Mouse (Mus musculus): Measurements from ENCODE around the gene Net1. TPM values are rescaled to one million over a fixed set of nuclear protein-coding genes. Genes with fewer than 3 reads are reported as not detected.

The Net1 gene
- polyA plus RNA-seq, 1 experiment from 2014 or later: 124 TPM

DNA sequence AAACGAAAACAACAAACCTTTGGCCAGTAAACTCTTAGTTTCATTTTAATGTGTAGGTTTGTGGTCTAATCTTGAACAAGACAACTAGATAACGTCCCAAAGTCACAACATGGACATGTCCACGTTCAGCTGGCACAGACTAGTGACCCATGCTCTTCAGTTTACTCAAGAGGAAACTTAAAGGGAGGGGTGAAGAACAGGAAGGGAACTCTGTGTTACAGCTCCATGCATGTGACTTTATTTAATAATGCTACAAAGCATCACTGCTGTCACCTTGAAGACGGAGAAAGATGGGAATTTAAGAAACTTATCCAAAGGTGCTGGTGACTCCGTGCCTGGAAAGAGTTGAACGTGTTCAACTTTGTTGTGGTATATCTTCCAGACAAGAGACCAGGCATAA is 22.0 kb downstream of the Net1 start:
- Histone ChIP-seq H3K27me3 (ENCODE audit: control insufficient read depth, insufficient read depth, low read length) (no peaks in the 10 kb centered on the region), H3K9ac (replicated peaks; ENCODE audit: low read length) (no peak overlapping the region), H3K4me2 (ENCODE audit: low read depth, low read length) (no peak overlapping the region), H3K9me3 (replicated peaks; ENCODE audit: control insufficient read depth, low read length) (no peaks in the 10 kb centered on the region), H3K4me3 (ENCODE audit: low read depth, low read length) (no peak overlapping the region), H3K4me1 (ENCODE audit: control insufficient read depth, insufficient read depth, low read length) (no peaks in the 10 kb centered on the region), H3K27ac (replicated peaks; ENCODE audit: low read depth, low read length) (no peak overlapping the region), H3K36me3 (replicated peaks; ENCODE audit: control insufficient read depth, insufficient read depth, low read depth, low read length) (no peaks in the 10 kb centered on the region)
- DNase-seq (ENCODE audit: low spot score) (no peak), ATAC-seq (replicated peaks; ENCODE audit: insufficient number of reproducible peaks, low FRiP score, low TSS enrichment, low read depth) (no peak)
- 89% methylated on average over 6 of the region's 6 CpGs for WGBS

DNA sequence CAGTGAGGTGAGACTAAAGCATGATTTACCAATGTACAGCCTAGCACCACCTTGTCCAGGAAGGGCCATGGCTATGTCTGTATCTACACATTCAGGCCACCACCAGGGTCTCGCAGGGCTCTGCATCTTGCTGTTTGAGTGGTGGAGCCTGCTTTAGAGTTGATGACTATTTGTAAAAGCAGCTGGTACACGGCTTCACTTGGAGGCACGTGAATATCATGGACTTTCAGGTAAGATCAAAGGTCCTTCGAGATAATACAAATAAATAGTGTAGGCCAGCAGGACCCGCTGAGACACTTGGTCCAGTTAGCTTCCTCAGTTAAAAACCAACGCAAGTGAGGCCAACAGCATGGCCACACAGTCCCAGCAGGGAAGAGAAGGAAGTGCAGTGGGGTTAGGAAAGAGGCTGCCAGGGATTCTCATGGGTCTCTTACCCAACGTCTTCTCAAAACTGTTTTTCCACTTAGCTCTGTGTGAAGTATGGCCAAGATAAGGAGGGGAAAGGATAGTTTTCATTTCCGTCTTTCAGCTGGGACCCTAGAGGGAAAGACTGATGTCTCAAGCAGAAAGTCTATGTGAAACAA is 22.5 kb downstream of the Net1 start:
- no peaks in the 10 kb centered on the region for H3K9me3 ChIP-seq (replicated peaks; ENCODE audit: control insufficient read depth, low read length)
- no peak for DNase-seq (ENCODE audit: low spot score)
- H3K4me2 ChIP-seq (ENCODE audit: low read depth, low read length): no peak overlapping the region
- WGBS: 88% methylated on average over 8 of the region's 8 CpGs
- ATAC-seq (replicated peaks; ENCODE audit: insufficient number of reproducible peaks, low FRiP score, low TSS enrichment, low read depth): no peak
- no peak overlapping the region for H3K27ac ChIP-seq (replicated peaks; ENCODE audit: low read depth, low read length)
- H3K4me3 ChIP-seq (ENCODE audit: low read depth, low read length): no peak overlapping the region
- no peaks in the 10 kb centered on the region for H3K36me3 ChIP-seq (replicated peaks; ENCODE audit: control insufficient read depth, insufficient read depth, low read depth, low read length)
- no peaks in the 10 kb centered on the region for H3K27me3 ChIP-seq (ENCODE audit: control insufficient read depth, insufficient read depth, low read length)
- H3K4me1 ChIP-seq (ENCODE audit: control insufficient read depth, insufficient read depth, low read length): no peaks in the 10 kb centered on the region
- H3K9ac ChIP-seq (replicated peaks; ENCODE audit: low read length): no peak overlapping the region

DNA sequence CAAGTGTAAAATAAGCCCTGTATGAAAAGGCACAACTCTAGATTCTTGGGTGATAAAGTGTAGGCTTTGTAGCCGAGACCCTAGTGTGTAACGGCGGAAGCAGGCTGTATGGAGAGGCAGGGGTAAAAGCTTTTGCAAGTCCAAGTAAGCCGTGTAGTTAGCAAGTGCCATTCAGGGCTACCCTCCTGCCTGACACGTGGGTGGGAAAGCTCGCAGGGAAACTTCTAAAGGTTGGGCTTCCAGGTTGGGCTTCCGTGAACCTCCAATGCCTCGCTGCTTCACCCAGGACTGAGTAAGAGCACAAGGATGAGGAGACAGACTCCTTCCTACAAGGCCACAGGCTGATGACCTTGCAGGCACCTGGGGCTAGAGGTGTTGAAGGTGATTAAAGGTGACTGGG is 23.5 kb downstream of the Net1 start:
- H3K9ac ChIP-seq (replicated peaks; ENCODE audit: low read length): no peak overlapping the region
- no peaks in the 10 kb centered on the region for H3K9me3 ChIP-seq (replicated peaks; ENCODE audit: control insufficient read depth, low read length)
- no peak for DNase-seq (ENCODE audit: low spot score)
- H3K27me3 ChIP-seq (ENCODE audit: control insufficient read depth, insufficient read depth, low read length): no peaks in the 10 kb centered on the region
- H3K4me3 ChIP-seq (ENCODE audit: low read depth, low read length): no peak overlapping the region
- no peak overlapping the region for H3K4me2 ChIP-seq (ENCODE audit: low read depth, low read length)
- WGBS: 80% methylated on average over 8 of the region's 8 CpGs
- H3K36me3 ChIP-seq (replicated peaks; ENCODE audit: control insufficient read depth, insufficient read depth, low read depth, low read length): no peaks in the 10 kb centered on the region
- no peaks in the 10 kb centered on the region for H3K4me1 ChIP-seq (ENCODE audit: control insufficient read depth, insufficient read depth, low read length)
- H3K27ac ChIP-seq (replicated peaks; ENCODE audit: low read depth, low read length): no peak overlapping the region
- ATAC-seq (replicated peaks; ENCODE audit: insufficient number of reproducible peaks, low FRiP score, low TSS enrichment, low read depth): no peak

GRCm38 (mm10) chr13:3893126-3893734 is 24.8 kb downstream of the Net1 start:
- H3K4me3 ChIP-seq (ENCODE audit: low read depth, low read length): peak overlapping the region; percentile 45
- 0 out of 2 replicates have a peak overlapping the region, but pooled peaks have one; percentile 5 for H3K27ac ChIP-seq (replicated peaks; ENCODE audit: low read depth, low read length)
- under 1% methylated on average over 35 of the region's 35 CpGs for WGBS
- peaks cover 1% of the 10 kb centered on the region for H3K36me3 ChIP-seq (replicated peaks; ENCODE audit: control insufficient read depth, insufficient read depth, low read depth, low read length)
- no peaks in the 10 kb centered on the region for H3K27me3 ChIP-seq (ENCODE audit: control insufficient read depth, insufficient read depth, low read length)
- H3K4me2 ChIP-seq (ENCODE audit: low read depth, low read length): peak overlapping the region; percentile 35; the same call in 1 of the 2 replicates
- peak overlapping the region; percentile 57 for H3K9ac ChIP-seq (replicated peaks; ENCODE audit: low read length)
- ATAC-seq (replicated peaks; ENCODE audit: insufficient number of reproducible peaks, low FRiP score, low TSS enrichment, low read depth) (peak; percentile 97), DNase-seq (ENCODE audit: low spot score) (peak; percentile 96)
- no peaks in the 10 kb centered on the region for H3K4me1 ChIP-seq (ENCODE audit: control insufficient read depth, insufficient read depth, low read length)
- no peaks in the 10 kb centered on the region for H3K9me3 ChIP-seq (replicated peaks; ENCODE audit: control insufficient read depth, low read length)

DNA sequence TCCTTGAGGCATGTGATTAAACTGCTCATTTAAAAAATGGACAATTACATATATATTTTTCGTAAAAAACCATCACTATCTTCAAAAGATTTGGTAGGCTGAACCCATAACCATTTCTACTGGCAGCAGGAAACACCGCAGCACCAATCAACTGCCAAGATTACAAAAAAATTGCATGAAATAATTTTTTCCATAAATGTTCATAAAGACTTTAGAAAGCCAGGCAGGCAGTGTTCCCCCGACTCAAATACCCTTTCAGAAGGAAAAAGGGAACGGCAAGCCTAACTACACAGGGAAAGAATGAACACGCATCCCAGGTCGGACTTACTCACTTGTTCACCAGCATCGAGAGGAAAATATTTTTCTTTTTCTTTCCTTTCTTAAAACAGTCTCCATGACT is 25.4 kb downstream of the Net1 start:
- no peaks in the 10 kb centered on the region for H3K4me1 ChIP-seq (ENCODE audit: control insufficient read depth, insufficient read depth, low read length)
- H3K9me3 ChIP-seq (replicated peaks; ENCODE audit: control insufficient read depth, low read length): no peaks in the 10 kb centered on the region
- H3K27ac ChIP-seq (replicated peaks; ENCODE audit: low read depth, low read length): no peak overlapping the region
- peak overlapping the region; percentile 45 for H3K4me3 ChIP-seq (ENCODE audit: low read depth, low read length)
- ATAC-seq (replicated peaks; ENCODE audit: insufficient number of reproducible peaks, low FRiP score, low TSS enrichment, low read depth) (no peak), DNase-seq (ENCODE audit: low spot score) (peak; percentile 60)
- H3K9ac ChIP-seq (replicated peaks; ENCODE audit: low read length): peak overlapping the region; percentile 53
- H3K27me3 ChIP-seq (ENCODE audit: control insufficient read depth, insufficient read depth, low read length): no peaks in the 10 kb centered on the region
- peaks cover 4% of the 10 kb centered on the region for H3K36me3 ChIP-seq (replicated peaks; ENCODE audit: control insufficient read depth, insufficient read depth, low read depth, low read length)
- WGBS: 13% methylated on average over 7 of the region's 7 CpGs
- peak overlapping the region; percentile 40 for H3K4me2 ChIP-seq (ENCODE audit: low read depth, low read length)

GRCm38 (mm10) chr13:3891479-3892087 is 26.4 kb downstream of the Net1 start:
- Histone ChIP-seq H3K4me2 (ENCODE audit: low read depth, low read length) (peak overlapping the region; percentile 40), H3K27me3 (ENCODE audit: control insufficient read depth, insufficient read depth, low read length) (no peaks in the 10 kb centered on the region), H3K36me3 (replicated peaks; ENCODE audit: control insufficient read depth, insufficient read depth, low read depth, low read length) (peaks cover 11% of the 10 kb centered on the region), H3K27ac (replicated peaks; ENCODE audit: low read depth, low read length) (no peak overlapping the region), H3K4me1 (ENCODE audit: control insufficient read depth, insufficient read depth, low read length) (no peaks in the 10 kb centered on the region), H3K9ac (replicated peaks; ENCODE audit: low read length) (peak overlapping the region; percentile 23), H3K4me3 (ENCODE audit: low read depth, low read length) (peak overlapping the region; percentile 45), H3K9me3 (replicated peaks; ENCODE audit: control insufficient read depth, low read length) (no peaks in the 10 kb centered on the region)
- 36% methylated on average over 8 of the region's 8 CpGs for WGBS
- no peak for DNase-seq (ENCODE audit: low spot score)
- ATAC-seq (replicated peaks; ENCODE audit: insufficient number of reproducible peaks, low FRiP score, low TSS enrichment, low read depth): no peak

DNA sequence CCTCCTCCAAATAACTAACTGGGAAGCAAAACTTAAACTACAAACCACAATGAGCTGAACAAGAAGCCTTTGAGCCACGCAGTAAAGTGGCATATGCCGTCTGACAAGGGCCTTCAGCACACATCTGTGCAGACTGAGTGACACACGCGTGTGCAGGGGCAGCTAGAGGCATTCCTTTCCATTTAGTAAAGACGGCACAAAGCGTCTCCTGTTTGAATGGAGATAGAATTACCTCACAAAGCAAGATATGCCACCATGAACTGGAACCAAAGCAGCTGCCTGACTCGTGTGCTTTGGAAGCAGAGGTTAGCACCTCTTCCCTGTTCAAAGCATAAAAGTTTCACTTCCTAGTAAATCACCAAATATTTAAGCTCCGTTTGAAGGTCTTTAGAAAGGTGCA is 28.0 kb downstream of the Net1 start:
- Histone ChIP-seq H3K36me3 (replicated peaks; ENCODE audit: control insufficient read depth, insufficient read depth, low read depth, low read length) (peaks cover 13% of the 10 kb centered on the region), H3K9me3 (replicated peaks; ENCODE audit: control insufficient read depth, low read length) (no peaks in the 10 kb centered on the region), H3K4me2 (ENCODE audit: low read depth, low read length) (peak overlapping the region; percentile 21; the same call in 1 of the 2 replicates), H3K9ac (replicated peaks; ENCODE audit: low read length) (0 out of 2 replicates have a peak overlapping the region, but pooled peaks have one; percentile 13), H3K27ac (replicated peaks; ENCODE audit: low read depth, low read length) (no peak overlapping the region), H3K4me1 (ENCODE audit: control insufficient read depth, insufficient read depth, low read length) (no peaks in the 10 kb centered on the region), H3K27me3 (ENCODE audit: control insufficient read depth, insufficient read depth, low read length) (no peaks in the 10 kb centered on the region), H3K4me3 (ENCODE audit: low read depth, low read length) (peak overlapping the region; percentile 14; the same call in 1 of the 2 replicates)
- 36% methylated on average over 8 of the region's 8 CpGs for WGBS
- DNase-seq (ENCODE audit: low spot score) (peak; percentile 32), ATAC-seq (replicated peaks; ENCODE audit: insufficient number of reproducible peaks, low FRiP score, low TSS enrichment, low read depth) (no peak)

DNA sequence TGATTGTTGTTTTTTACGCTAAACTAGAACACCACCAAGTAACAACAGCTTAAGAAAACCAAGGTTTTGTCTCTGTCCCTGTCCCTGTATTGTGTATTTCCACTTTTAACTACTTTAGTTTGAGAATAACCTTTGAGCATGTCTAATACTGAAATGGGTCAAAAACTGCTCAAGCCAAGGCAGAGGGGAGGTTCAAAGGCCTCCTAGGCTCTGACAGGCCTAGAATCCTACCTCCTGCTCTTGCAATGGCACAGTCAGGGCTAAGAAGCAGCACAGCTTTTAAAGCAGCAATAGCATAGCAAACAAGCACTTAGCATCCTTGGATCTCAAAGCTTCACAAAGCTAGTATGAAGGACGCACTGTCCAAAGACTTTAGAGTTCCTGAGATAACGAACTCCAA is 28.9 kb downstream of the Net1 start:
- ATAC-seq (replicated peaks; ENCODE audit: insufficient number of reproducible peaks, low FRiP score, low TSS enrichment, low read depth) (no peak), DNase-seq (ENCODE audit: low spot score) (no peak)
- Histone ChIP-seq H3K27ac (replicated peaks; ENCODE audit: low read depth, low read length) (no peak overlapping the region), H3K9ac (replicated peaks; ENCODE audit: low read length) (no peak overlapping the region), H3K4me2 (ENCODE audit: low read depth, low read length) (0 out of 2 replicates have a peak overlapping the region, but pooled peaks have one; percentile 2), H3K36me3 (replicated peaks; ENCODE audit: control insufficient read depth, insufficient read depth, low read depth, low read length) (peaks cover 13% of the 10 kb centered on the region), H3K9me3 (replicated peaks; ENCODE audit: control insufficient read depth, low read length) (no peaks in the 10 kb centered on the region), H3K4me1 (ENCODE audit: control insufficient read depth, insufficient read depth, low read length) (no peaks in the 10 kb centered on the region), H3K4me3 (ENCODE audit: low read depth, low read length) (no peak overlapping the region), H3K27me3 (ENCODE audit: control insufficient read depth, insufficient read depth, low read length) (no peaks in the 10 kb centered on the region)
- 91% methylated on average over 3 of the region's 3 CpGs for WGBS

All from embryonic facial prominence, embryonic 11.5 days (tissue).